Mouse (Mus musculus) liver, postnatal 0 days (tissue): ENCODE results near the gene Nudcd2. TPM values are rescaled to one million over a fixed set of nuclear protein-coding genes. Genes with fewer than 3 reads are reported as not detected.
A peak's percentile ranks its signal among the peaks of the same experiment; 100 is the strongest.

Experiments used
- ATAC-seq: fragments of 200-750 bp; cut with Nextera tagmentation; 2 replicates; pipeline ENCODE4 v1.8.0; 2017; ENCODE audit warnings: mild to moderate bottlenecking, moderate library complexity
- DNase-seq: peaks from one replicate; pipeline ENCODE4 v3.0.0-alpha.2; 2016
- H3K27ac ChIP-seq: fragments of 300-500 bp; sonication (generic); 2 replicates; pipeline ENCODE4 v1.5.1; 2014; ENCODE audit warnings: antibody characterized with exemption, moderate library complexity, mild to moderate bottlenecking, low read depth
- H3K27me3 ChIP-seq: fragments of 300-500 bp; sonication (generic); 2 replicates; pipeline ENCODE4 v1.6.1; 2014; ENCODE audit warnings: low read length, control low read depth, mixed read lengths; ENCODE audit not compliant: insufficient read depth
- H3K36me3 ChIP-seq: fragments of 300-500 bp; sonication (generic); replicated peaks from 2 replicates; pipeline ENCODE4 v1.6.1; 2014; ENCODE audit warnings: mild to moderate bottlenecking, control low read depth, low read length, moderate library complexity, mixed read lengths; ENCODE audit not compliant: insufficient read depth
- H3K4me1 ChIP-seq: fragments of 300-500 bp; sonication (generic); 2 replicates; pipeline ENCODE4 v1.6.1; 2014; ENCODE audit warnings: antibody characterized with exemption, mild to moderate bottlenecking, control low read depth; ENCODE audit not compliant: insufficient read depth
- H3K4me2 ChIP-seq: fragments of 300-500 bp; sonication (generic); 2 replicates; pipeline ENCODE4 v1.6.1; 2014; ENCODE audit warnings: low read depth, mild to moderate bottlenecking, low read length, moderate library complexity, mixed read lengths
- H3K4me3 ChIP-seq: fragments of 300-500 bp; sonication (generic); 2 replicates; pipeline ENCODE4 v1.5.1; 2014; ENCODE audit warnings: low read depth, low read length
- H3K9ac ChIP-seq: fragments of 300-500 bp; sonication (generic); replicated peaks from 2 replicates; pipeline ENCODE4 v1.6.1; 2014; ENCODE audit warnings: mild to moderate bottlenecking, moderate library complexity
- H3K9me3 ChIP-seq: fragments of 300-500 bp; sonication (generic); 2 replicates; pipeline ENCODE4 v1.6.1; 2016; ENCODE audit warnings: mild to moderate bottlenecking, control low read depth, low read length, mixed read lengths
- CTCF ChIP-seq: sonication (generic); IDR thresholded peaks from 2 replicates; pipeline ENCODE4 v1.5.1; 2016; ENCODE audit warnings: antibody characterized with exemption, low read depth
- EP300 ChIP-seq: IDR thresholded peaks from 2 replicates; pipeline ENCODE4 v1.6.1; 2016; ENCODE audit warnings: antibody characterized with exemption, low read depth, mild to moderate bottlenecking
- WGBS: fragments of 180-500 bp; shearing (Covaris S2); extraction: QIAGEN DNeasy Blood & Tissue Kit; methylation state at CpG from one replicate; pipeline ENCODE4 v1.1.7; 2014; ENCODE audit not compliant: insufficient replicate concordance; 5-methylcytosine and 5-hydroxymethylcytosine counted together
- polyA plus RNA-seq: library from polyadenylated mRNA; unstranded; fragments of >200 nt; fragmentation: Nextera tagmentation; extraction: Ambion mirVana; gene quantifications from 2 replicates; pipeline ENCODE4 v1.2.1, GENCODE M21; 2015

Gene Nudcd2
- polyA plus RNA-seq, 1 experiment from 2014 or later: 70.1 TPM

GRCm38 (mm10) chr11:40747716-40748115, 14.2 kb downstream of the Nudcd2 start:
- Histone ChIP-seq H3K4me2 (no peak overlapping the region), H3K36me3 (peaks cover 18% of the 10 kb centered on the region), H3K9ac (no peak overlapping the region), H3K4me3 (no peak overlapping the region), H3K4me1 (no peaks in the 10 kb centered on the region), H3K27me3 (no peaks in the 10 kb centered on the region), H3K27ac (no peak overlapping the region), H3K9me3 (no peaks in the 10 kb centered on the region)
- WGBS: 63% methylated on average over 2 of the region's 2 CpGs
- ATAC-seq (no peak), DNase-seq (no peak)
- TF ChIP-seq CTCF (no peak), EP300 (no peak)

GRCm38 (mm10) chr11:40753836-40754235, 20.4 kb downstream of the Nudcd2 start:
- DNase-seq (no peak), ATAC-seq (no peak)
- H3K4me3 ChIP-seq: peak overlapping the region; percentile 97; the same call in 1 of the 2 replicates
- TF ChIP-seq CTCF (no peak), EP300 (no peak)
- peak overlapping the region; percentile 86 for H3K4me2 ChIP-seq
- no peaks in the 10 kb centered on the region for H3K27me3 ChIP-seq
- H3K27ac ChIP-seq: no peak overlapping the region
- WGBS: 77% methylated on average over 6 of the region's 6 CpGs
- peaks cover 7% of the 10 kb centered on the region for H3K4me1 ChIP-seq
- H3K9me3 ChIP-seq: no peaks in the 10 kb centered on the region
- H3K9ac ChIP-seq: no peak overlapping the region
- H3K36me3 ChIP-seq: peaks cover 20% of the 10 kb centered on the region

- DNase-seq (no peak), ATAC-seq (peak; percentile 66)
- peak overlapping the region; percentile 84 for H3K27ac ChIP-seq
- no peaks in the 10 kb centered on the region for H3K27me3 ChIP-seq
- 1% methylated on average over 19 of the region's 19 CpGs for WGBS
- H3K4me2 ChIP-seq: peak overlapping the region; percentile 86
- no peaks in the 10 kb centered on the region for H3K9me3 ChIP-seq
- no peak for TF ChIP-seq CTCF
- no peak for TF ChIP-seq EP300
- H3K9ac ChIP-seq: peak overlapping the region; percentile 95
- peaks cover 17% of the 10 kb centered on the region for H3K36me3 ChIP-seq
- H3K4me3 ChIP-seq: peak overlapping the region; percentile 97
- H3K4me1 ChIP-seq: peaks cover 7% of the 10 kb centered on the region
Measured at GRCm38 (mm10) chr11:40754664-40755107, 21.2 kb downstream of the Nudcd2 start.

- ATAC-seq (peak; percentile 99), DNase-seq (peak; percentile 93)
- H3K4me2 ChIP-seq: peak within 1 kb of the TSS; percentile 86
- TF ChIP-seq CTCF (no peak), EP300 (no peak)
- H3K9me3 ChIP-seq: no peaks in the 10 kb centered on the region
- peak within 1 kb of the TSS; percentile 84 for H3K27ac ChIP-seq
- WGBS: under 1% methylated on average over 25 of the region's 25 CpGs
- H3K4me1 ChIP-seq: peaks cover 7% of the 10 kb centered on the region
- H3K9ac ChIP-seq: peak within 1 kb of the TSS; percentile 95
- H3K4me3 ChIP-seq: peak within 1 kb of the TSS; percentile 97
- H3K36me3 ChIP-seq: peaks cover 16% of the 10 kb centered on the region
- H3K27me3 ChIP-seq: no peaks in the 10 kb centered on the region
Measured at GRCm38 (mm10) chr11:40755109-40755627, 21.7 kb downstream of the Nudcd2 start, which contains the start of gene Ccng1. Gene Ccng1 (minus strand): TSS chr11:40755311.

- Histone ChIP-seq H3K4me2 (peak overlapping the region; percentile 86), H3K4me1 (peaks cover 7% of the 10 kb centered on the region), H3K4me3 (no peak overlapping the region), H3K27ac (no peak overlapping the region), H3K36me3 (peaks cover 13% of the 10 kb centered on the region), H3K9ac (no peak overlapping the region), H3K9me3 (no peaks in the 10 kb centered on the region), H3K27me3 (no peaks in the 10 kb centered on the region)
- 89% methylated on average over 8 of the region's 8 CpGs for WGBS
- DNase-seq (no peak), ATAC-seq (no peak)
- TF ChIP-seq CTCF (no peak), EP300 (no peak)
Measured at GRCm38 (mm10) chr11:40755968-40756367, 22.5 kb downstream of the Nudcd2 start.

GRCm38 (mm10) chr11:40759896-40760295, 26.4 kb downstream of the Nudcd2 start:
- 82% methylated on average over 8 of the region's 8 CpGs for WGBS

More at GRCm38 (mm10) chr11:40759896-40760295, 26.4 kb downstream of the Nudcd2 start:
- no peak for TF ChIP-seq CTCF
- TF ChIP-seq EP300: no peak
- Histone ChIP-seq H3K27ac (no peak overlapping the region), H3K4me2 (no peak overlapping the region), H3K4me3 (no peak overlapping the region), H3K36me3 (no peaks in the 10 kb centered on the region), H3K9me3 (no peaks in the 10 kb centered on the region), H3K27me3 (no peaks in the 10 kb centered on the region), H3K9ac (no peak overlapping the region), H3K4me1 (peaks cover 4% of the 10 kb centered on the region)
- ATAC-seq: no peak
- no peak for DNase-seq
